Mouse (Mus musculus): ENCODE data around the gene Cbx2. TPM values are rescaled to one million over a fixed set of nuclear protein-coding genes. Genes with fewer than 3 reads are reported as not detected.

The Cbx2 gene
- total and polyA plus RNA-seq, 2 experiments, result 2.9 to 3.9 TPM

DNA sequence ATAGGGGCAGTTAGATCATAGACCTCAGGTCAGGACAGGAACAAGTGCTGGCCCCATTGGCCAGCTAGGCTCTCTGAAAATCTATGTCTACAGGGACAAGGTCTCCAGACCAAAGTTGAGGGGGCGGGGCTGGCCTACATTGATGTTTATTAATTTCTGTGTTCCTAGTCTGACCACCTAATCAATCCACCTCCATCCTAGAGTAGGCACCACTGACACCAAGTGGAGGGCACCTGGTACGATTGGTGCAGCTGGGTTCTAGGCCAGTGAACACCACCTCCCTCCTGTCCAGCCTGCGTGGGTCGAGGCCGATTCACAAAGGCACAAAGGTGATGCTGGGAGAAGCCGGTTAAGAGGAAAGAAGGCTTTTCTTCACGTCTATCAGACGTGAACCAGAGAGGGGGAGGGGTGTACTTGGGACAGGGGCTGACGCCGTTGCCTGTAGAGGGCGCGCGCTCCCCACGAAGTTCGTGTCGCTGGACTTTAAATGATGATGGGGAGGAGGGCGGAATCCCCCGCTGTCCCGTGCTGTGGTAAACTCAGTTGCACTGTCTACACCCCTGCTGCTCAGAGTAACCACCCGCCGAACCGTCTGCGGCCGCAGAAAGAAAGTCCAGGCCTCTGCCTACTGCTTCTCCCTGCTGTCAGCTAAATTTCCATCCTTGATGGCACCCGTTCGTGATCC lies 11.3 kb downstream of the Cbx2 start:
- WGBS, result 2% methylated on average over 26 of the region's 26 CpGs
- TF ChIP-seq POLR2A (IDR thresholded peaks at IDR 0.05; ENCODE audit: extremely low read depth, insufficient read depth, low read length) (no peak), CTCF (IDR thresholded peaks at IDR 0.05; ENCODE audit: low read depth, low read length) (peak; percentile 92)
- DNase-seq (ENCODE audit: extremely low read depth, low read depth, low spot score), result peak; percentile 45
- Histone ChIP-seq H3K4me3 (ENCODE audit: insufficient read depth, low read depth, low read length) (no peak overlapping the region), H3K9ac (ENCODE audit: low read depth, low read length) (no peak overlapping the region), H3K36me3 (ENCODE audit: control insufficient read depth, insufficient read depth, low read length) (no peaks in the 10 kb centered on the region; the same call in 1 of the 2 replicates), H3K4me1 (ENCODE audit: control insufficient read depth, insufficient read depth, low read length) (peaks cover 2% of the 10 kb centered on the region; the same call in 1 of the 2 replicates), H3K27ac (replicated peaks; ENCODE audit: insufficient read depth, low read depth, low read length) (no peak overlapping the region), H3K27me3 (ENCODE audit: control insufficient read depth, insufficient read depth, low read length) (0 out of 2 replicates have a peak, but pooled peaks cover 5% of the 10 kb centered on the region), H3K79me2 (ENCODE audit: control insufficient read depth, insufficient read depth, low read length) (no peaks in the 10 kb centered on the region)

DNA sequence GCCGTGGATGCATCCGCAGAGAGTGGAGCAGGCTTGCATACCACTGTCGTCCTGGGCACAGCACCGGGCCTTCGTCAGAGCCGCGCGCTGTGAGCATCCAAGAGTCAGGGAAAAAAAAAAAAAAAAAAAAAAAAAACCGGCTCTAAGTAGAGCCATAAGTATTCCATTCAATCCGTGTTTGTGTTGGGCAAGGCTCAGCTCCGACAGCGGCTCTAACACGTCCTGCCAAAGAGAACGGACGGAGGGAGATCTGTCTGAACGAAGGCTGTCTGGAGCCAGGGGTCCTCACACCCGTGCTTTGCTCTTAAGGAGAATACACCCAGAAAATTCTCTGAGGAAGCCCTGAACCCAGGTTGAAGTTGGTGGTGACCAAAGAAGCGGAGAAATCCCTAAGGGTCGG lies 11.9 kb downstream of the Cbx2 start:
- 15% methylated on average over 19 of the region's 19 CpGs for WGBS
- Histone ChIP-seq H3K27ac (replicated peaks; ENCODE audit: insufficient read depth, low read depth, low read length) (no peak overlapping the region), H3K9ac (ENCODE audit: low read depth, low read length) (no peak overlapping the region), H3K79me2 (ENCODE audit: control insufficient read depth, insufficient read depth, low read length) (no peaks in the 10 kb centered on the region), H3K27me3 (ENCODE audit: control insufficient read depth, insufficient read depth, low read length) (0 out of 2 replicates have a peak, but pooled peaks cover 5% of the 10 kb centered on the region), H3K4me1 (ENCODE audit: control insufficient read depth, insufficient read depth, low read length) (peaks cover 2% of the 10 kb centered on the region; the same call in 1 of the 2 replicates), H3K4me3 (ENCODE audit: insufficient read depth, low read depth, low read length) (no peak overlapping the region), H3K36me3 (ENCODE audit: control insufficient read depth, insufficient read depth, low read length) (no peaks in the 10 kb centered on the region; the same call in 1 of the 2 replicates)
- TF ChIP-seq POLR2A (IDR thresholded peaks at IDR 0.05; ENCODE audit: extremely low read depth, insufficient read depth, low read length), result no peak
- no peak for TF ChIP-seq CTCF (IDR thresholded peaks at IDR 0.05; ENCODE audit: low read depth, low read length)
- no peak for DNase-seq (ENCODE audit: extremely low read depth, low read depth, low spot score)

- no peak overlapping the region for H3K27ac ChIP-seq (replicated peaks; ENCODE audit: insufficient read depth, low read depth, low read length)
- no peak overlapping the region for H3K9ac ChIP-seq (ENCODE audit: low read depth, low read length)
- H3K36me3 ChIP-seq (ENCODE audit: control insufficient read depth, insufficient read depth, low read length), result no peaks in the 10 kb centered on the region; the same call in 1 of the 2 replicates
- WGBS, result 7% methylated on average over 21 of the region's 21 CpGs
- no peak overlapping the region for H3K4me3 ChIP-seq (ENCODE audit: insufficient read depth, low read depth, low read length)
- peaks cover 7% of the 10 kb centered on the region for H3K4me1 ChIP-seq (ENCODE audit: control insufficient read depth, insufficient read depth, low read length)
- 0 out of 2 replicates have a peak, but pooled peaks cover 5% of the 10 kb centered on the region for H3K27me3 ChIP-seq (ENCODE audit: control insufficient read depth, insufficient read depth, low read length)
- no peak for DNase-seq (ENCODE audit: extremely low read depth, low read depth, low spot score)
- no peak for TF ChIP-seq POLR2A (IDR thresholded peaks at IDR 0.05; ENCODE audit: extremely low read depth, insufficient read depth, low read length)
- no peak for TF ChIP-seq CTCF (IDR thresholded peaks at IDR 0.05; ENCODE audit: low read depth, low read length)
- H3K79me2 ChIP-seq (ENCODE audit: control insufficient read depth, insufficient read depth, low read length), result no peaks in the 10 kb centered on the region
Observed at GRCm38 (mm10) chr11:119035094-119035685, 12.4 kb downstream of the Cbx2 start.

DNA sequence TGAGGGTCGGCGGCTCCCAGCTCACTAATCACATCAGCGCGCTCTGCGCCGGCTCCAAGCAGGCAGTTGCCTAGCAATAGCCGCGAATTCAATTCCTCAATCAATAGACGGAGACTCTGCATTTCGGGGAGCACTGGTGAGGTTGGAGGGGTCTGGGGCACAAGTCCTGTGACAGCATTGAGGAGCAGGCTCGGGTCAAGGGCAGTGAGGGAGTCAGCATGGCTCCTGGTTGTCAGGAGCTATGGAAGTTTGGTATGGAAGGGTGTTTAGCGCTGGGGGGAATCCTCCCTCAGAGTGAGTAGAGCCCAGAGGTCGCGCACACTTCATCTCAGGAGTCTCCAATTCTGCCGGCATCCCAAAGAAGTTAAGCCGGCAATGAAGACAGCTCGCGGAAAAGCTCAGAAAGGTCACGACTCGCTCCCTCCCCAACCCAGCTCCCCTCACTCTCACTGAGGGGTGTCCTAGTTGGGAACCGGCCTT lies 13.0 kb downstream of the Cbx2 start:
- Histone ChIP-seq H3K4me3 (ENCODE audit: insufficient read depth, low read depth, low read length) (no peak overlapping the region), H3K4me1 (ENCODE audit: control insufficient read depth, insufficient read depth, low read length) (peaks cover 9% of the 10 kb centered on the region), H3K9ac (ENCODE audit: low read depth, low read length) (no peak overlapping the region), H3K27ac (replicated peaks; ENCODE audit: insufficient read depth, low read depth, low read length) (no peak overlapping the region), H3K36me3 (ENCODE audit: control insufficient read depth, insufficient read depth, low read length) (no peaks in the 10 kb centered on the region; the same call in 1 of the 2 replicates), H3K27me3 (ENCODE audit: control insufficient read depth, insufficient read depth, low read length) (0 out of 2 replicates have a peak, but pooled peaks cover 5% of the 10 kb centered on the region), H3K79me2 (ENCODE audit: control insufficient read depth, insufficient read depth, low read length) (no peaks in the 10 kb centered on the region)
- TF ChIP-seq CTCF (IDR thresholded peaks at IDR 0.05; ENCODE audit: low read depth, low read length) (no peak), POLR2A (IDR thresholded peaks at IDR 0.05; ENCODE audit: extremely low read depth, insufficient read depth, low read length) (no peak)
- 13% methylated on average over 21 of the region's 21 CpGs for WGBS
- DNase-seq (ENCODE audit: extremely low read depth, low read depth, low spot score), result no peak

GRCm38 (mm10) chr11:119036447-119036846 lies 13.7 kb downstream of the Cbx2 start:
- H3K4me1 ChIP-seq (ENCODE audit: control insufficient read depth, insufficient read depth, low read length), result peaks cover 11% of the 10 kb centered on the region
- no peaks in the 10 kb centered on the region for H3K79me2 ChIP-seq (ENCODE audit: control insufficient read depth, insufficient read depth, low read length)
- DNase-seq (ENCODE audit: extremely low read depth, low read depth, low spot score), result no peak
- no peak for TF ChIP-seq POLR2A (IDR thresholded peaks at IDR 0.05; ENCODE audit: extremely low read depth, insufficient read depth, low read length)
- TF ChIP-seq CTCF (IDR thresholded peaks at IDR 0.05; ENCODE audit: low read depth, low read length), result no peak
- no peak overlapping the region for H3K9ac ChIP-seq (ENCODE audit: low read depth, low read length)
- 14% methylated on average over 15 of the region's 15 CpGs for WGBS
- H3K27me3 ChIP-seq (ENCODE audit: control insufficient read depth, insufficient read depth, low read length), result 0 out of 2 replicates have a peak, but pooled peaks cover 5% of the 10 kb centered on the region
- no peak overlapping the region for H3K4me3 ChIP-seq (ENCODE audit: insufficient read depth, low read depth, low read length)
- no peak overlapping the region for H3K27ac ChIP-seq (replicated peaks; ENCODE audit: insufficient read depth, low read depth, low read length)
- no peaks in the 10 kb centered on the region; the same call in 1 of the 2 replicates for H3K36me3 ChIP-seq (ENCODE audit: control insufficient read depth, insufficient read depth, low read length)

Data from liver, adult 2 months (tissue).